Mouse (Mus musculus): ENCODE data around the gene Ampd3. TPM values are rescaled to one million over a fixed set of nuclear protein-coding genes. Genes with fewer than 3 reads are reported as not detected.

Gene Ampd3
- total RNA-seq (2023) = 10 to 100 TPM; 14.1 to 14.5 TPM

DNA sequence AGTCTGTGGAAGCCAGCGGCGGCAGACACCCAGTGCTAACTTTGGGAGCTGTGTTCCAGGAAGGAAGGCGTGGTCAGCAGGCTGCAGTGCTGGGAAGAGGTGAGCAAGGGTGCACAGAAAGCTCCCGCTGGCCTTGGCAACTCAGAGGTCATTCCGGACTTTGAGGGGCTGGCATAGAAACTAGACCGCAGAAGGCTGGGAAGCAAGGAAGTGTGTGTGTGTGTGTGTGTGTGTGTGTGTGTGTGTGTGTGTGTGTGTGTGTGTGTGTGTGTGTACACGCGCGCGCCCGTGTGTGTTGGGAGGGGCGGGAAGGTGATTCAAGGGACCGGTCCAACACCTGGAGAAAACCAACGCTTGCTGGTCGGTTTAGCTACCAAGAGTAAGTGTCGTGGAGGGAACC lies at the start of gene Ampd3:
Gene Ampd3 (plus strand): TSS at position 206 of the 400 bp plus-strand sequence.

DNA sequence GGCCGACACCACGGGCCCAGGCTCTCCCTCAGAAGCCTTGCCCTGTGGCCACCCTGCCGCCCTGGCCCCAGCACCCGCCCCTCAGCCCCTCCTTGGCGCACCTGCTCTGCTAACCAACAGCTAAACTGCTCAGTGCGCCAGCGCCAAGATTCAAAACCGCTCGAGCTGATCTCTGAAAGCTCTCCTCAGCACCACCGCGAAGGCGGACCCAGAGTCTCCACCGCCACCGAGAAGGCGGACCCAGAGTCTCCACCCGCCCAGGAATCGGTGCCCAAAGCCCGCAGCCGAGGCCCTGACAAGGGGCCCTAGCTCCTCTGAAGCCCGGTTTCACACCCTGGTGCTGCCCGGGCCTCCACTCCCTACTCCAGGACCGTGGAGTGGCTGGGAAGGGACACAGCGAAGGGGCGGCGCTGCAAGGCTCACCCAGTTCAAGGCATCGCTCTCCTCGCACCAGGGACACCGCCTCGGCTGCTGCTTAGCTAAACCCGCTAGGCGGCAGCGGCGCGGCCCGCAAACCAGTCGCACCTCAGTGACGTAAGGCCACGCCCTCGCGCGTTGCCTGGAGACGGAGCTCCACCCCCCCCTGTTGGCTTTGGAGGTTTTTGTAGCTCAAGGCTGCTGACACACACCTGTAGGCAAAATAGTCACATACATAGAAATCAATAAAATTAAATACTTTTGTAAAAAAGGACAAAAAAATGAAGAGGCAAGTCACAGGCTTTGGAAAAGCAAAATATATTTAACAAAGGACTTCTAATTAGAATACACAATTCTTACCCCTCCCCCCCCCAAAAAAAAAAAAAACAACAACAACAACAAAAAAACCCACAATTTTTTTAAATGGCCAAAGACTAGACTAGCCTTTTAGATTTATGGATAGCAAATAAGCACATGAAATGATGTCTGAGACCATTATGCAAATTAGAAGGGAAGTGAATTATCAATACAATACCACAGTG lies 76.2 kb downstream of the Ampd3 start, which contains the start of gene Rnf141:
Gene Rnf141 (minus strand): TSS at position 542 of the 959 bp plus-strand sequence.

Other genes starting within 250 kb of the Ampd3 start
- 10 to 100 TPM in 1 of 2 experiments, 1 to 10 TPM in 1; 9.7 to 11.5 TPM for gene Sbf2, start 153.3 kb upstream of the Ampd3 start, total RNA-seq (2023)
- gene Adm, start 140.5 kb upstream of the Ampd3 start, total RNA-seq (2023) = not detected
- 10 to 100 TPM; 25.1 to 26.7 TPM for gene Rnf141, start 76.3 kb downstream of the Ampd3 start, total RNA-seq (2023)
- gene Lyve1, start 95.0 kb downstream of the Ampd3 start, total RNA-seq (2023) = not detected
- gene Mrvi1, start 214.3 kb downstream of the Ampd3 start, total RNA-seq (2023) = 1 to 10 TPM; 1.8 to 3.3 TPM

Measured in T-cell, adult 66 days (primary cell).